Mouse (Mus musculus) embryonic fibroblast, embryonic 13.5 days (primary cell): ENCODE measurements at regions not wholly inside any gene's neighbourhood (a gene's known extent, or its start where the extent isn't known, plus 50 kb on each side); places are given as distances from the start of the nearest gene placed in this dataset.

Experiments
- H3K27ac ChIP-seq: 2 replicates; pipeline ENCODE4 v1.5.1; 2012; ENCODE audit warnings: low read length, control low read depth, inconsistent platforms; ENCODE audit not compliant: insufficient read depth
- H3K4me1 ChIP-seq: 2 replicates; pipeline ENCODE4 v1.6.1; 2011; ENCODE audit warnings: low read length; ENCODE audit not compliant: control insufficient read depth, insufficient read depth
- H3K4me3 ChIP-seq: 2 replicates; pipeline ENCODE4 v1.5.1; 2011; ENCODE audit warnings: mild to moderate bottlenecking, control low read depth, low read length; ENCODE audit not compliant: insufficient read depth
- CTCF ChIP-seq: IDR thresholded peaks from 2 replicates; pipeline ENCODE4 v1.5.1; 2011; ENCODE audit warnings: mild to moderate bottlenecking, control low read depth, low read length, moderate library complexity, borderline replicate concordance; ENCODE audit not compliant: insufficient read depth
- POLR2A ChIP-seq: IDR thresholded peaks from 2 replicates; pipeline ENCODE4 v1.6.1; 2011; ENCODE audit warnings: low read depth, mild to moderate bottlenecking, control low read depth, low read length, moderate library complexity

DNA sequence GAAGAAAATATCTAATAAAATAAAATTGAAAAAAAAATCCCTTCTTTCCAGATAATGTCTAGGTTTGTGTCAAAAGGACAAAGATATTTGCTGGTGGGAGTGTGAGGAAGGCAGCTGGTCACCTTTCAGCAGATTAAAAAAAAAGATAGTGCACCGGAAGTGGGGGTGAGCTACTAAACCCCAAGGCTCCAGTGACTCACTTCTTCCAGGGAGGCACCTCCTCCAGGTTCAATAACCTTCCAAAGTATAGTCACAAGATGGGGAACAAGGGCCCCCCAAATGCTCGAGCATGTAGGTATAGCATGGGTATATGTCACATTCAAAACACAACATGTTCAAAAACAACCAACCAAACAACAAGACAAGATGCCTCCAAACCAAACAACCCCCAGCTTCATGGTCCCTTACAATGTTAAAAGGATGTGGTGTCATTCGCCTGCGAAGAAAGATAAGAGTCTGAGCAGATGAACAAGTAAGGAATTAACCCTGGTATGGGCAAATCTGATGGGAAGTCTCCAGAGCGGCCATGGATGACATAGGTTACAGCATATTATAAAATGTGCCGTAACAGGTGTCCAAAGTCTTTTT lies 84.6 kb downstream of the Kcnrg start:
- Histone ChIP-seq H3K4me3 (no peak overlapping the region), H3K4me1 (peaks cover 4% of the 10 kb centered on the region; the same call in 1 of the 2 replicates), H3K27ac (no peak overlapping the region)
- TF ChIP-seq POLR2A = no peak
- TF ChIP-seq CTCF = no peak

GRCm38 (mm10) chr14:61694796-61695195 lies 87.5 kb downstream of the Kcnrg start:
- no peak overlapping the region for H3K27ac ChIP-seq
- no peaks in the 10 kb centered on the region for H3K4me1 ChIP-seq
- no peak overlapping the region for H3K4me3 ChIP-seq
- TF ChIP-seq POLR2A = no peak
- TF ChIP-seq CTCF = no peak

GRCm38 (mm10) chr14:61696290-61696842 lies 89.1 kb downstream of the Kcnrg start:
- Histone ChIP-seq H3K4me3 (no peak overlapping the region), H3K4me1 (no peaks in the 10 kb centered on the region), H3K27ac (no peak overlapping the region)
- TF ChIP-seq CTCF = no peak
- no peak for TF ChIP-seq POLR2A

DNA sequence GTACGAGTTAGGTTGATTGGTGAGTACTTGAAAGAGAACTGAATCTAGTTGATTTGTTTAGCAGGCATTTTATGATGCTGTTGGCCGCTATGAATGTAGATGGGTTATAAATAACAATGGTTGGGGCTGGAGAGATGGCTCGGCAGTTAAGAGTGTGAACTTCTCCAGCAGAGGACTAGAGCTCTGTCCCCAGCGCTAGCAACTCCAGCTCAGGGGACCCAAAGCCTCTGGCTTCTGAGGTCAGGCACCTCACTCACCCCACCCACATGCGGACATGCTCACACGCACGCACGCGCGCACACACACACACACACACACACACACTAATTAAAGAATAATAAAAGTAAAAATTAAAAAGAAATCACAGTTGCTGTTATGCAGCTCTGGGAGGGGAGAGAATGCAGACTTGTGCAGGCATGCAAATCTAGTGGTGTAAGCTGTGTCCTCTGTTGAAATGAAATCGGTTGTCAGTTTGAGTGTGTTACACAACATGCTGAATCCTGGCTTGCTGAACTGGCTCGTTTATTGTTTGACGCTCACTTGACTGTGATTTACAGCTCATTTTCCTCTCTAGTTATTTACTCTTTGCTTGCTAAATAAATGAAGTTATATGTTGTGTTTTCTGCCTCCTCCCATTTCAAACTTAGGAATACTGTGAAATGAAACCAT lies 89.8 kb downstream of the Kcnrg start:
- Histone ChIP-seq H3K27ac (no peak overlapping the region), H3K4me3 (no peak overlapping the region), H3K4me1 (no peaks in the 10 kb centered on the region)
- TF ChIP-seq CTCF (no peak), POLR2A (no peak)

GRCm38 (mm10) chr14:61697704-61698103 lies 90.4 kb downstream of the Kcnrg start:
- no peak for TF ChIP-seq CTCF
- TF ChIP-seq POLR2A = no peak
- Histone ChIP-seq H3K4me3 (no peak overlapping the region), H3K27ac (no peak overlapping the region), H3K4me1 (no peaks in the 10 kb centered on the region)

- H3K4me3 ChIP-seq = no peak overlapping the region
- no peak for TF ChIP-seq POLR2A
- TF ChIP-seq CTCF = no peak
- H3K27ac ChIP-seq = no peak overlapping the region
- H3K4me1 ChIP-seq = no peaks in the 10 kb centered on the region
Observed at GRCm38 (mm10) chr14:61698358-61699055, 91.2 kb downstream of the Kcnrg start.

DNA sequence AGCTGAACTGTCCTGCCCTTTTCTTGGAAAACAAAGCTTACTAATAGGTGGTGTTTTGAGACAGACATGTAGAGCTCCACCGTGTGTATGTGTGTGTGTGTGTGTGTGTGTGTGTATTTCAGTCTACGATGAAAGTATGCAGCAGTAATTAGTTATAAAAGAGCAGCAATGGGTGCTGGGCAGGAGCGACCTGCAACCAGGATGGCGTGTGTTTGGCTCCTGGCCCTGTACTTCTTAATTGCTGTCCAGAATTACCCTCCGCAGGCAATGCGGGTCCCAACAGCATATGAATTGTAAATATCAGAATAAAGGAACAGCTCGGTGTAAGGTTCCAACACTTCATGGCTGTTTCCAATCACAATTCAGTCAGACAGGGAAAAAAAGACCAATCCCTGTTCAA lies 92.4 kb downstream of the Kcnrg start:
- no peak overlapping the region for H3K4me3 ChIP-seq
- H3K4me1 ChIP-seq = no peaks in the 10 kb centered on the region
- TF ChIP-seq POLR2A = no peak
- TF ChIP-seq CTCF = no peak
- H3K27ac ChIP-seq = no peak overlapping the region

DNA sequence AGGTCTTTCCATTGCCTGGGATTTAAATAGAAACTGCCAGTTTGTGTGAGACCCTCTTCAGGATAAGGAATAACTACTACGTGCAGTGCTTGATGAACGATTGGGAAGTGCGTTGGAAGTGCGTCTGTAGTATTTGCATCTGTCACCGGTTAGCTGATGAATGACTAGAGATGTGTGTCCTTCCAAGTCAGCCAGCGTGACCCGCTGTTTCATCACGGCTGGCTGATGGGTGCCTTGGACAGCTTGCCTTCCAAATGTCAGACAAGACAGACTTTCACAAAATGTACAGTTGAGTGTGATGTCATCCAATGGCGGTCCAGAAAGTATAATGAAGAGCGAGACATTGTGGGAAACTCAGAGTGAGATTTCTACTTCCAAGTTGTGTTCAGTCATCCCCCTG lies 93.9 kb downstream of the Kcnrg start:
- Histone ChIP-seq H3K4me3 (no peak overlapping the region), H3K4me1 (no peaks in the 10 kb centered on the region), H3K27ac (no peak overlapping the region)
- TF ChIP-seq POLR2A (no peak), CTCF (no peak)

GRCm38 (mm10) chr14:61703916-61704315 lies 96.7 kb downstream of the Kcnrg start:
- H3K4me1 ChIP-seq = no peaks in the 10 kb centered on the region; the same call in 1 of the 2 replicates
- no peak overlapping the region for H3K4me3 ChIP-seq
- H3K27ac ChIP-seq = no peak overlapping the region
- TF ChIP-seq POLR2A (no peak), CTCF (no peak)

GRCm38 (mm10) chr14:61706984-61707383 lies 99.7 kb downstream of the Kcnrg start:
- Histone ChIP-seq H3K4me1 (no peaks in the 10 kb centered on the region; the same call in 1 of the 2 replicates), H3K27ac (no peak overlapping the region), H3K4me3 (no peak overlapping the region)
- TF ChIP-seq CTCF (no peak), POLR2A (no peak)
